Mouse (Mus musculus) hindbrain, embryonic 14.5 days (tissue): ENCODE results near the gene Plxnb2. TPM values are rescaled to one million over a fixed set of nuclear protein-coding genes. Genes with fewer than 3 reads are reported as not detected.

Experiments used
- ATAC-seq: fragments of 200-750 bp; cut with Nextera tagmentation; 2 replicates; pipeline ENCODE4 v1.8.0; 2017; ENCODE audit warnings: moderate number of reproducible peaks, mild to moderate bottlenecking, moderate TSS enrichment, moderate library complexity; ENCODE audit not compliant: low FRiP score
- DNase-seq: peaks from one replicate; pipeline ENCODE4 v3.0.0-alpha.2; 2015; ENCODE audit warnings: low spot score
- H3K27ac ChIP-seq: fragments of 300-500 bp; sonication (generic); 2 replicates; pipeline ENCODE4 v1.5.1; 2014; ENCODE audit warnings: mild to moderate bottlenecking, moderate library complexity
- H3K27me3 ChIP-seq: fragments of 300-500 bp; sonication (generic); 2 replicates; pipeline ENCODE4 v1.6.1; 2014; ENCODE audit warnings: mild to moderate bottlenecking, low read length, mixed read lengths; ENCODE audit not compliant: control insufficient read depth, insufficient read depth
- H3K36me3 ChIP-seq: fragments of 300-500 bp; sonication (generic); replicated peaks from 2 replicates; pipeline ENCODE4 v1.6.1; 2014; ENCODE audit not compliant: control insufficient read depth, insufficient read depth
- H3K4me1 ChIP-seq: fragments of 300-500 bp; sonication (generic); replicated peaks from 2 replicates; pipeline ENCODE4 v1.6.1; 2014; ENCODE audit warnings: antibody characterized with exemption, low read length, mixed read lengths; ENCODE audit not compliant: control insufficient read depth, insufficient read depth
- H3K4me2 ChIP-seq: fragments of 300-500 bp; sonication (generic); replicated peaks from 2 replicates; pipeline ENCODE4 v1.6.1; 2014; ENCODE audit warnings: mild to moderate bottlenecking, moderate library complexity
- H3K4me3 ChIP-seq: fragments of 300-500 bp; sonication (generic); replicated peaks from 2 replicates; pipeline ENCODE4 v1.5.1; 2014; ENCODE audit warnings: mild to moderate bottlenecking, low read length
- H3K9ac ChIP-seq: fragments of 300-500 bp; sonication (generic); 2 replicates; pipeline ENCODE4 v1.6.1; 2014
- H3K9me3 ChIP-seq: fragments of 300-500 bp; sonication (generic); 2 replicates; pipeline ENCODE4 v1.6.1; 2016; ENCODE audit warnings: low read length; ENCODE audit not compliant: control insufficient read depth
- WGBS: fragments of 180-500 bp; shearing (Covaris S2); extraction: QIAGEN DNeasy Blood & Tissue Kit; methylation state at CpG from one replicate; pipeline ENCODE4 v1.1.7; 2014; 5-methylcytosine and 5-hydroxymethylcytosine counted together
- polyA plus RNA-seq: library from polyadenylated mRNA; unstranded; fragments of >200 nt; fragmentation: Nextera tagmentation; extraction: Ambion mirVana; gene quantifications from 2 replicates; pipeline ENCODE4 v1.2.1, GENCODE M21; 2014

Plxnb2 gene
- polyA plus RNA-seq, 1 experiment from 2014 or later, result 101 TPM

GRCm38 (mm10) chr15:89174889-89175339 lies 5.7 kb downstream of the Plxnb2 start:
- H3K27ac ChIP-seq, result no peak overlapping the region
- ATAC-seq (no peak), DNase-seq (no peak)
- H3K27me3 ChIP-seq, result no peaks in the 10 kb centered on the region
- H3K9me3 ChIP-seq, result no peaks in the 10 kb centered on the region
- 54% methylated on average over 11 of the region's 11 CpGs for WGBS
- peak overlapping the region; percentile 99 for H3K4me2 ChIP-seq
- H3K9ac ChIP-seq, result no peak overlapping the region
- peaks cover 86% of the 10 kb centered on the region for H3K4me1 ChIP-seq
- no peak overlapping the region for H3K4me3 ChIP-seq
- H3K36me3 ChIP-seq, result peaks cover under 1% of the 10 kb centered on the region

- Histone ChIP-seq H3K9ac (peak overlapping the region; percentile 86), H3K4me1 (peaks cover 88% of the 10 kb centered on the region), H3K4me2 (peak overlapping the region; percentile 99), H3K4me3 (peak overlapping the region; percentile 52), H3K27ac (peak overlapping the region; percentile 83; the same call in 1 of the 2 replicates), H3K9me3 (no peaks in the 10 kb centered on the region), H3K36me3 (peaks cover 11% of the 10 kb centered on the region), H3K27me3 (no peaks in the 10 kb centered on the region)
- DNase-seq (peak; percentile 34), ATAC-seq (0 out of 2 replicates have a peak, but pooled peaks have one; percentile 21)
- WGBS, result under 1% methylated on average over 15 of the region's 15 CpGs
These were observed 6.7 kb downstream of the Plxnb2 start for GRCm38 (mm10) chr15:89173906-89174214.

GRCm38 (mm10) chr15:89173024-89173905 lies 7.3 kb downstream of the Plxnb2 start:
- Histone ChIP-seq H3K36me3 (peaks cover 17% of the 10 kb centered on the region), H3K9ac (peak overlapping the region; percentile 86), H3K9me3 (no peaks in the 10 kb centered on the region), H3K4me3 (peak overlapping the region; percentile 52), H3K27me3 (no peaks in the 10 kb centered on the region), H3K27ac (peak overlapping the region; percentile 83), H3K4me1 (peaks cover 83% of the 10 kb centered on the region), H3K4me2 (peak overlapping the region; percentile 99)
- ATAC-seq (peak; percentile 21; the same call in 1 of the 2 replicates), DNase-seq (peak; percentile 70)
- WGBS, result under 1% methylated on average over 65 of the region's 65 CpGs

GRCm38 (mm10) chr15:89172276-89172935 lies 8.2 kb downstream of the Plxnb2 start:
- Histone ChIP-seq H3K27ac (peak overlapping the region; percentile 83), H3K9me3 (no peaks in the 10 kb centered on the region), H3K36me3 (peaks cover 26% of the 10 kb centered on the region), H3K4me1 (peaks cover 75% of the 10 kb centered on the region), H3K9ac (peak overlapping the region; percentile 86), H3K4me2 (peak overlapping the region; percentile 99), H3K4me3 (peak overlapping the region; percentile 52), H3K27me3 (no peaks in the 10 kb centered on the region)
- ATAC-seq, result no peak
- DNase-seq, result no peak
- 31% methylated on average over 17 of the region's 17 CpGs for WGBS

GRCm38 (mm10) chr15:89171526-89172051 lies 9.0 kb downstream of the Plxnb2 start:
- H3K9ac ChIP-seq, result no peak overlapping the region
- H3K27ac ChIP-seq, result no peak overlapping the region
- no peaks in the 10 kb centered on the region for H3K9me3 ChIP-seq
- WGBS, result 91% methylated on average over 5 of the region's 5 CpGs
- H3K4me1 ChIP-seq, result peaks cover 67% of the 10 kb centered on the region
- peak overlapping the region; percentile 99; the same call in 1 of the 2 replicates for H3K4me2 ChIP-seq
- ATAC-seq (no peak), DNase-seq (no peak)
- H3K36me3 ChIP-seq, result peaks cover 34% of the 10 kb centered on the region
- H3K27me3 ChIP-seq, result no peaks in the 10 kb centered on the region
- no peak overlapping the region for H3K4me3 ChIP-seq

GRCm38 (mm10) chr15:89170102-89170501 lies 10.5 kb downstream of the Plxnb2 start:
- H3K9ac ChIP-seq, result no peak overlapping the region
- no peaks in the 10 kb centered on the region for H3K27me3 ChIP-seq
- H3K4me3 ChIP-seq, result no peak overlapping the region
- WGBS, result 70% methylated on average over 3 of the region's 3 CpGs
- ATAC-seq (no peak), DNase-seq (no peak)
- peaks cover 49% of the 10 kb centered on the region for H3K36me3 ChIP-seq
- H3K9me3 ChIP-seq, result no peaks in the 10 kb centered on the region
- H3K27ac ChIP-seq, result peak overlapping the region; percentile 61; the same call in 1 of the 2 replicates
- H3K4me1 ChIP-seq, result peaks cover 53% of the 10 kb centered on the region
- no peak overlapping the region for H3K4me2 ChIP-seq

GRCm38 (mm10) chr15:89169431-89169830 lies 11.2 kb downstream of the Plxnb2 start:
- peak overlapping the region; percentile 13 for H3K4me2 ChIP-seq
- H3K4me1 ChIP-seq, result peaks cover 47% of the 10 kb centered on the region
- peak overlapping the region; percentile 17; the same call in 1 of the 2 replicates for H3K9ac ChIP-seq
- DNase-seq, result peak; percentile 59
- peaks cover 55% of the 10 kb centered on the region for H3K36me3 ChIP-seq
- H3K27me3 ChIP-seq, result no peaks in the 10 kb centered on the region
- WGBS, result 6% methylated on average over 10 of the region's 10 CpGs
- H3K27ac ChIP-seq, result peak overlapping the region; percentile 61; the same call in 1 of the 2 replicates
- peak; percentile 38 for ATAC-seq
- no peaks in the 10 kb centered on the region for H3K9me3 ChIP-seq
- H3K4me3 ChIP-seq, result no peak overlapping the region

- no peak overlapping the region for H3K9ac ChIP-seq
- H3K27ac ChIP-seq, result peak overlapping the region; percentile 61; the same call in 1 of the 2 replicates
- H3K4me2 ChIP-seq, result peak overlapping the region; percentile 13; the same call in 1 of the 2 replicates
- ATAC-seq, result no peak
- H3K4me1 ChIP-seq, result peaks cover 42% of the 10 kb centered on the region
- no peaks in the 10 kb centered on the region for H3K9me3 ChIP-seq
- H3K27me3 ChIP-seq, result no peaks in the 10 kb centered on the region
- H3K36me3 ChIP-seq, result peaks cover 61% of the 10 kb centered on the region
- WGBS, result 52% methylated on average over 10 of the region's 10 CpGs
- DNase-seq, result no peak
- no peak overlapping the region for H3K4me3 ChIP-seq
These were observed 11.7 kb downstream of the Plxnb2 start for GRCm38 (mm10) chr15:89168922-89169321.

GRCm38 (mm10) chr15:89165478-89165877 lies 15.1 kb downstream of the Plxnb2 start:
- no peaks in the 10 kb centered on the region for H3K27me3 ChIP-seq
- no peak overlapping the region for H3K4me2 ChIP-seq
- 96% methylated on average over 12 of the region's 12 CpGs for WGBS
- H3K36me3 ChIP-seq, result peaks cover 95% of the 10 kb centered on the region
- no peaks in the 10 kb centered on the region for H3K9me3 ChIP-seq
- H3K27ac ChIP-seq, result no peak overlapping the region
- H3K4me3 ChIP-seq, result no peak overlapping the region
- ATAC-seq, result no peak
- no peak for DNase-seq
- no peak overlapping the region for H3K9ac ChIP-seq
- H3K4me1 ChIP-seq, result peaks cover 17% of the 10 kb centered on the region
